Mouse (Mus musculus) heart, embryonic 14.5 days (tissue): ENCODE data around the gene Ryr1. TPM values are rescaled to one million over a fixed set of nuclear protein-coding genes. Genes with fewer than 3 reads are reported as not detected.
"Not testable (repeated sequence)": the region's sequence is repeated elsewhere in the genome, so short reads cannot be mapped to it uniquely, and the experiment has no call there.

ENCODE experiments used
- ATAC-seq: fragments of 200-750 bp; cut with Nextera tagmentation; 2 replicates; pipeline ENCODE4 v1.8.0; 2017; ENCODE audit warnings: low read depth, moderate TSS enrichment; ENCODE audit not compliant: insufficient number of reproducible peaks, insufficient read depth, low FRiP score
- H3K27ac ChIP-seq, 2 experiments: fragments of 200-500 bp in 1 of 2; fragments of 300-500 bp in 1 of 2; sonication (generic) in 1 of 2; replicated peaks in 1 of 2; 2 replicates each; pipeline ENCODE4 v1.5.1; 2012 to 2014; ENCODE audit warnings: low read depth in 2 of 2, low read length in 2 of 2, control low read depth in 1 of 2, mild to moderate bottlenecking in 1 of 2, mixed read lengths in 1 of 2; ENCODE audit not compliant: control insufficient read depth in 1 of 2, insufficient read depth in 1 of 2
- H3K27me3 ChIP-seq: fragments of 300-500 bp; sonication (generic); 2 replicates; pipeline ENCODE4 v1.6.1; 2014; ENCODE audit warnings: mild to moderate bottlenecking, low read length, control low read depth; ENCODE audit not compliant: control insufficient read depth, insufficient read depth
- H3K36me3 ChIP-seq: fragments of 300-500 bp; sonication (generic); 2 replicates; pipeline ENCODE4 v1.6.1; 2014; ENCODE audit warnings: mild to moderate bottlenecking, control low read depth, low read length, mixed read lengths; ENCODE audit not compliant: control insufficient read depth, insufficient read depth
- H3K4me1 ChIP-seq, 2 experiments: fragments of 200-500 bp in 1 of 2; fragments of 300-500 bp in 1 of 2; sonication (generic) in 1 of 2; 2 replicates each; pipeline ENCODE4 v1.6.1; 2012 to 2014; ENCODE audit warnings: low read length in 2 of 2, control low read depth in 1 of 2, mixed read lengths in 1 of 2; ENCODE audit not compliant: control insufficient read depth in 2 of 2, insufficient read depth in 2 of 2
- H3K4me2 ChIP-seq: fragments of 300-500 bp; sonication (generic); 2 replicates; pipeline ENCODE4 v1.6.1; 2014; ENCODE audit warnings: mild to moderate bottlenecking, low read length
- H3K4me3 ChIP-seq, 2 experiments: fragments of 200-500 bp in 1 of 2; fragments of 300-500 bp in 1 of 2; sonication (generic) in 1 of 2; 2 replicates each; pipeline ENCODE4 v1.5.1; 2012 to 2014; ENCODE audit warnings: low read length in 2 of 2, mild to moderate bottlenecking in 2 of 2, control low read depth in 1 of 2, low read depth in 1 of 2, moderate library complexity in 1 of 2; ENCODE audit not compliant: control insufficient read depth in 1 of 2, insufficient read depth in 1 of 2
- H3K9ac ChIP-seq: fragments of 300-500 bp; sonication (generic); 2 replicates; pipeline ENCODE4 v1.6.1; 2014; ENCODE audit warnings: mild to moderate bottlenecking, low read length
- H3K9me3 ChIP-seq: fragments of 300-500 bp; sonication (generic); 2 replicates; pipeline ENCODE4 v1.6.1; 2016; ENCODE audit warnings: low read length, control low read depth; ENCODE audit not compliant: control insufficient read depth
- WGBS: fragments of 180-500 bp; shearing (Covaris S2); extraction: QIAGEN DNeasy Blood & Tissue Kit; methylation state at CpG from one replicate; pipeline ENCODE4 v1.1.7; 2014; 5-methylcytosine and 5-hydroxymethylcytosine counted together
- polyA plus RNA-seq: library from polyadenylated mRNA; unstranded; fragments of >200 nt; fragmentation: Nextera tagmentation; extraction: Ambion mirVana; gene quantifications from 2 replicates; pipeline ENCODE4 v1.2.1, GENCODE M21; 2014

The Ryr1 gene
- polyA plus RNA-seq, 1 experiment from 2014 or later, result 0.08 TPM

- Histone ChIP-seq H3K4me1 (no peaks in the 10 kb centered on the region), H3K36me3 (no peaks in the 10 kb centered on the region), H3K27me3 (peaks cover 71% of the 10 kb centered on the region), H3K9me3 (no peaks in the 10 kb centered on the region), H3K4me3 (no peak overlapping the region), H3K4me2 (no peak overlapping the region), H3K27ac (no peak overlapping the region), H3K9ac (no peak overlapping the region)
- WGBS, result 71% methylated on average over 12 of the region's 12 CpGs
- ATAC-seq, result no peak
These were observed 54.4 kb downstream of the Ryr1 start for GRCm38 (mm10) chr7:29070364-29071168.

GRCm38 (mm10) chr7:29067758-29068157, 57.2 kb downstream of the Ryr1 start:
- no peak for ATAC-seq
- 4% methylated on average over 15 of the region's 15 CpGs for WGBS
- no peak overlapping the region for H3K4me3 ChIP-seq
- H3K9ac ChIP-seq, result no peak overlapping the region
- no peaks in the 10 kb centered on the region for H3K9me3 ChIP-seq
- no peaks in the 10 kb centered on the region for H3K4me1 ChIP-seq
- peaks cover 61% of the 10 kb centered on the region for H3K27me3 ChIP-seq
- no peak overlapping the region for H3K4me2 ChIP-seq
- H3K36me3 ChIP-seq, result no peaks in the 10 kb centered on the region
- H3K27ac ChIP-seq, result no peak overlapping the region

GRCm38 (mm10) chr7:29063476-29063875, 61.5 kb downstream of the Ryr1 start:
- peaks cover 56% of the 10 kb centered on the region for H3K27me3 ChIP-seq
- 49% methylated on average over 7 of the region's 7 CpGs for WGBS
- H3K9me3 ChIP-seq, H3K4me2 ChIP-seq, H3K4me3 ChIP-seq, H3K27ac ChIP-seq, H3K36me3 ChIP-seq, H3K9ac ChIP-seq, H3K4me1 ChIP-seq, ATAC-seq: not testable (repeated sequence)

- no peak overlapping the region for H3K4me3 ChIP-seq
- no peaks in the 10 kb centered on the region for H3K4me1 ChIP-seq
- ATAC-seq, result no peak
- H3K9me3 ChIP-seq, result no peaks in the 10 kb centered on the region
- 8% methylated on average over 19 of the region's 19 CpGs for WGBS
- no peak overlapping the region for H3K27ac ChIP-seq
- no peak overlapping the region for H3K9ac ChIP-seq
- H3K4me2 ChIP-seq, result no peak overlapping the region
- no peaks in the 10 kb centered on the region for H3K36me3 ChIP-seq
- H3K27me3 ChIP-seq, result peaks cover 52% of the 10 kb centered on the region
These were observed 63.4 kb downstream of the Ryr1 start for GRCm38 (mm10) chr7:29061522-29062037.

DNA sequence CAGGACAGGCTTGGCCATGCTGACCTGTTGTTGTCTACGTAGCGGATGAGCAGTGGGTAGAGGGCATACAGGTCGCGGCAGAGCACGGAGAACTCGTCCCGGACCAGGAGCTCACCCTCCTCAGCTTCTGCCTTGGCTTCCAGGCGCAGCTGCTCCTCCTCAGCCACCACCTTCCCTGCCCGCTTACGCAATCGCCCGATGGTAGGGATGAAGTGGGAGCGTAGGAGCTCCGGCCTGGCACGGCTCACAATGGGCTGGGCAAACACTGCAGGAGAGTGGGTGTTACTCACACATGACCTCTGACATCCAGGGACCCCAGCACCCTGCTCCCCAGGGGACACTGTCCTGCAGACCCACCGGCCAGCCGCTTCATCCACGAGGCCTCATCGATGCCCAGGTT, 65.5 kb downstream of the Ryr1 start:
- Histone ChIP-seq H3K36me3 (no peaks in the 10 kb centered on the region), H3K4me1 (no peaks in the 10 kb centered on the region), H3K4me2 (no peak overlapping the region), H3K9ac (no peak overlapping the region), H3K27ac (no peak overlapping the region), H3K27me3 (peaks cover 67% of the 10 kb centered on the region), H3K9me3 (no peaks in the 10 kb centered on the region), H3K4me3 (no peak overlapping the region)
- WGBS, result 76% methylated on average over 19 of the region's 19 CpGs
- ATAC-seq, result no peak

- no peak for ATAC-seq
- Histone ChIP-seq H3K9me3 (peaks cover 9% of the 10 kb centered on the region), H3K4me3 (no peak overlapping the region; a peak in 1 of 4 replicates), H3K9ac (no peak overlapping the region), H3K27ac (no peak overlapping the region), H3K4me2 (no peak overlapping the region), H3K36me3 (no peaks in the 10 kb centered on the region), H3K27me3 (peaks cover 60% of the 10 kb centered on the region), H3K4me1 (no peaks in the 10 kb centered on the region)
- 3% methylated on average over 19 of the region's 19 CpGs for WGBS
These were observed 72.2 kb downstream of the Ryr1 start for GRCm38 (mm10) chr7:29052821-29053220.

DNA sequence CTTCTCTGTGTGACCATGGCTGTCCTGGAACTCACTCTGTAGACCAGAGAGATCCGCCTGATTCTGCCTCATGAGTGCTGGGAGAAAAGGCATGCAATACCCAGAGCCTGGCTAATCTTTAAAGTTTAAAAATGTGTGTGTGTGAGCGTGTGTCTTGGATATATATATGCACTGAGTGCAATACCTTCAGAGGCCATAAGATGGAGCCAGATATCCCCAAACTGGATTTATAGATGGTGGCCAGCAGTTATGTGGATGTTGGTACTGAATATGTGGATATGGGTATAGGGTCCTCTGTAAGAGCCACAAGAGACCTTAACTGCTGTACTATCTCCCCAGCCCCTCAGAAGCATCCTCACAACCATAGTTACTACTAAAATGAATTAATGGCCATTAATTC, 74.2 kb downstream of the Ryr1 start:
- H3K4me3 ChIP-seq, result no peak overlapping the region
- no peak overlapping the region for H3K27ac ChIP-seq
- H3K36me3 ChIP-seq, result no peaks in the 10 kb centered on the region
- H3K9ac ChIP-seq, result no peak overlapping the region
- 34% methylated on average over 2 of the region's 2 CpGs for WGBS
- no peaks in the 10 kb centered on the region for H3K4me1 ChIP-seq
- no peak for ATAC-seq
- peaks cover 45% of the 10 kb centered on the region for H3K27me3 ChIP-seq
- H3K4me2 ChIP-seq, result no peak overlapping the region
- peaks cover 9% of the 10 kb centered on the region for H3K9me3 ChIP-seq

GRCm38 (mm10) chr7:29048615-29049014, 76.4 kb downstream of the Ryr1 start:
- no peak for ATAC-seq
- no peaks in the 10 kb centered on the region for H3K36me3 ChIP-seq
- no peak overlapping the region for H3K27ac ChIP-seq
- no peaks in the 10 kb centered on the region; a peak in 1 of 4 replicates for H3K4me1 ChIP-seq
- H3K9me3 ChIP-seq, result peaks cover 9% of the 10 kb centered on the region
- H3K4me2 ChIP-seq, result no peak overlapping the region
- H3K9ac ChIP-seq, result no peak overlapping the region
- H3K4me3 ChIP-seq, result no peak overlapping the region
- 69% methylated on average over 11 of the region's 11 CpGs for WGBS
- H3K27me3 ChIP-seq, result peaks cover 39% of the 10 kb centered on the region
